Mouse (Mus musculus) adrenal gland, postnatal 14 days (tissue): ENCODE results near the gene Iglon5. TPM values are rescaled to one million over a fixed set of nuclear protein-coding genes. Genes with fewer than 3 reads are reported as not detected.
A peak's percentile ranks its signal among the peaks of the same experiment; 100 is the strongest.

Experiments
- DNase-seq: peaks from one replicate; pipeline ENCODE4 v3.0.0; 2021; ENCODE audit warnings: mixed read lengths
- long read RNA-seq, 2 experiments: library from polyadenylated mRNA; stranded (forward); transcript quantifications; one replicate each; pipeline ENCODE4 v2.0.0; 2021
- total RNA-seq: library from RNA; stranded (reverse); gene quantifications from 2 replicates; pipeline ENCODE4 v1.2.3, GENCODE M21; 2021

Gene Iglon5
- total RNA-seq: 1.9 and 2.1 TPM in 2 replicates
- long read RNA-seq, experiment 1, partial matches to known transcripts: 0 of 1 reads
- long read RNA-seq, experiment 1, other reads (novel, unspliced or antisense): 1 of 1 reads
- long read RNA-seq, experiment 2: 0 reads

DNA sequence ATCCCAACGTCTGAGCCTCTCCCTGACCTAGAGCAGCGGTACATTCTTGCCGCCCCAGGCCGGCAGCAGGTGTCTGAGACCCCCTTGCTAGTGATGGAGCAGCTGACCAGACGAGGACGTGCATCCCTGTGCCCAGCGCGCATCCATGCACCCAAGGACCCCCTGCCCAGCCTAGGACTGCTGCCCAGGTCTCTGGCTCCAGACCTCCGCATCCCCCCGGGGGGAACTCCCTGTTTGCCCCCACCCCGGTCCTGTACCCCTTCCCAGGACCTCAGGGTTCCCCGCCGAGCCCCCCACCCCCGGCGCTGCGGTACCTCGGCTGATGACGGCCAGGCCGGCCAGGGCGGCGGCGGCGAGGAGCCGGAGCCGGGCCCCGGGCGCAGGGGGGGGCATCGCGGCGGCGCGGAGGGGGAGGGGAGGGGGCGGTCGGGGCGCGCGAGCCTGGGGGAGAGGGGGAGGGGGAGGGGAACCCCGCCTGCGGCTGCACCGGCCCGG is at the start of gene Iglon5:
Gene Iglon5, minus strand, starts transcription at position 445 of the 495 bp plus-strand sequence.
- DNase-seq: no peak

DNA sequence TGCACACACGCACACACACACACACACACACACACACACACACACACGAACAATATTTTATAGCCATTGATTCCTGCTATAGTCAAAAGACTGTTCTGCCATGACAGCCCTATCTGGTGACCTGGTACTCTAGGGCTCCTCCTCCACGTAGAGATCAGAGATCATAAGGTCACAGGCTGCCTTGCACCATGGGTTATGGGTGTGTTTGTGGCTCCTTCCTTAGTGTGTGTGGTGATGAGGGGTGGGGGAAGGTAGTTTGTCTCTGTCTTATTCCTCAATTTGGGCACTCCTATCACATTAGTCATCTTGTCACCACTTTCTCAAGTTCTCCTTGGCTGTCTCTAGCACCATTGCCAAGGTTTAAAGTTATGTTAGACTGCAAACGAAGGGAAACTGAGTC is 48.6 kb upstream of the Iglon5 start:
- no peak for DNase-seq

DNA sequence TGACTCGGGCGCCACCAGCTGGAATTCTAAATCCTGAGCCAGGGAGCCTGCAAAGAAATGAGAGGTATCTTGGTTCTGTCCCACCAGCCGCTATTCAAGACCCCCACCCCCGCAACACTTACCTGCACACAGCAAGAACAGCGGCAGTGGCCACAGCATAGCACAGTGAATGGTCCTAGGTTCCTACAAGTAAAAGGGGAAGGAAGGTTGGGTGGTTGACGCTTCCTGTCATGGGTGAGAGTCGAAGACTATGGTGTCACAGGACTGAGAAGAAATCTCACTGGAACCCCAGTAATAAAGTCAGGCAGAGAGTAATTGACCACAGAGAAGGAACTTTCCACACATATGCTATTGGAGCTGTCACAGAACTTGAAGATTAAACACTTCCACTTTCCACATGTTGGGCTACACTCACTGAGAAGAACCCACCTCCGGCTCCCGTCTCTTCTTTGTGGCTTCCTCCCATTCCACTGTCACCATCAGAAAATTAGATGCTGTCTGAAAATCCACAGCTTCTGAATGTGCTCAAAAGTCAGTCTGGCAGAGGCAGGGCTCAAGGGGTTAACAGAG is 43.1 kb upstream of the Iglon5 start:
- no peak for DNase-seq

DNA sequence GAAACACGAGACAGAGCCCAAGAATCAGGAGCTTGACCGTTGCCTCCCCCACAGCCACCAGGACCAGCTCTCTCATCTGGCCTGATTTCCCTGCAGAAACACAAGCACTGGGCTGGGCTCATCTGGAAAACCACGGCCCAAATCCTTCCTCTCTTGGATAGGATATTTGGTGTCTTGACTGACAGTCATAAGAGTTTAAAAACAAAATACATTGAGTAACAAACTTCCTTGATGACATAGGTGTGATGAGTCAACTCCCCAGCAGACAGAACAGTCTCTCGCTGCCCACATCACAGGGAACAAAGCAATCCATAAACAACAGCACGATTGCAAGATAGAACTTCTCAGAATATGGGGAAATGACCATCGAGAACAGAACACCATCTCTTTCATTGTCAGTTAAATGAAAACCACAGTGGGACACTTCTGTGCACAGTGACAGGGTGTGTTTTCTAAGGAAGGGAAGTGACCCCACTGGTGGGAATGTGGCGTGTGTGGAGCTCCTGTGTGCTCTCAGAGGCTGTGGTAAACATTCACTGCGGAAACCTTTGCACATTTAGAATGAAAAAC is 40.4 kb upstream of the Iglon5 start:
- no peak for DNase-seq

DNA sequence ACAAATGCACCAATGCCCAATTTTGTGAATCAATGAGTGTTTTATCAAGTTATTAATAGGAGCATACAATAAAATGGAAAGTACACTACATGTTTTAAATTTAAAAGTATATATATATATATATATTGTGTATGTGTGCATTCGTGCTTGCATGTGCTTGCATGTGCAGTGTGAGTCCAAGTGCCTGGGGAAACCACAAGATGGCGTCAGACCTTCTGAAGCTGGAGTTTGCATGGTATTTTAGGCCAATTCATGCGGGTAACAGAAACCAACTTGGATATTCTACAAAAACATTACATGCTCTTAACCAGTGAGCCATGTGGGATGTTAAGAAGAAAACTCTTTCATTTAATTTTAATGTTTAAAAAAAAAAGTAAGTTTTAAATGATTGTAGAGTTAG is 35.4 kb upstream of the Iglon5 start:
- DNase-seq: peak; percentile 9

DNA sequence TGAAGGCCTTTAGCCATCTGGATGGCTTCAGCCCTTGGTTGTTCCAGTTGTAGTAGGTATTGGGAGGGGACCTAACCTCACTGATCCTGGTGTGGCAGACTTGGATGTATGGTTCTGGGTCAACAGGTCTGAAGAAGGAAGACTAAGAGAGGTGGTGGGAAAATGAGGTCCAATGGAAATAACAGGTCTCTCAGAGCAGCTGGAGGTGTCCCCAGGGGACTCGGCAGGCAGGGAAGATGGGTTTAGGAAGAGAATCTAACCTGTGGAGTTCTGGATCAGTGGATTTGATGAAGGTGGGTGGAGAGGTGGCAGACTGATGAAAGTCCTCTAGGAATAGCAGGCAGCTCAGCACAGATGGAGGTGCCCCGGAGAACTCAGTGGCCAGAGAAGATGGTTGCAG is 32.9 kb upstream of the Iglon5 start:
- no peak for DNase-seq

DNA sequence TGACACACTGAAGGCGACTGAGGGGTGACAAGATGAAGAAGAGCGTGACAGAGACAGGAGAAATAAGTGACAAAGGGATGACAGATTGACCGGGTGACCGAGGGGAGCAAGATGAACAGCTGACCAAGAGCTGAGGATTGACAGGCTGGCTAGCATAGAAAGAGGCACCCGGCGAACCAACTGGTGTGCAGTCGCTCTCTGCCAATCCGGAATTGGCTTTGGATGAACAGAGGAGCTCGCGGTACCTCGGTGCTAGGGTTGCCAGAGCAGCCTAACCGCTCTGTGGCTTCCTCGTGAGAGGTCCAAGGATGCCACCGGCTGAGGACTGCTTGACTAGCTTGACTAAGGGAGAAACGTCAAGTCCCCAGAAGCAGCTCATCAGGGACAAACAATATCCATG is 28.5 kb upstream of the Iglon5 start:
- DNase-seq: no peak

DNA sequence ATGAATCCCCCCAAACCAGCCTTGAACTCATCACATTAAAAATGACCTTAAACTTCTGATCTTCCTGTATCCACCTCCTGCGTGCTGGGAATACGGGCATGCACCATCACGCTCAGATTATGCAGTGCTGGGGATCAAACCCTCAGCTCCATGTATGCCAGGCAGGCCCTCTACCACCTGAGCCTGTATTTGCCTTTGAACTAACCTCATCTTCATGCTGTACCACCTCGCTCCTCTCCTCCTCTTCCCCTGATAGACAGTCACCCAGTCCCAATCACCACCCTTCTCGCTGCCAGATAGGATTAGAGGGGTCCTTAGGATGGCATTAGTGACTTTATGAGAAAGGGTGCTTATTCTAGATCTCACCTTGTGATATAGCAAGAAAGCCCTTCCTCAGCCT is 25.2 kb upstream of the Iglon5 start:
- no peak for DNase-seq

DNA sequence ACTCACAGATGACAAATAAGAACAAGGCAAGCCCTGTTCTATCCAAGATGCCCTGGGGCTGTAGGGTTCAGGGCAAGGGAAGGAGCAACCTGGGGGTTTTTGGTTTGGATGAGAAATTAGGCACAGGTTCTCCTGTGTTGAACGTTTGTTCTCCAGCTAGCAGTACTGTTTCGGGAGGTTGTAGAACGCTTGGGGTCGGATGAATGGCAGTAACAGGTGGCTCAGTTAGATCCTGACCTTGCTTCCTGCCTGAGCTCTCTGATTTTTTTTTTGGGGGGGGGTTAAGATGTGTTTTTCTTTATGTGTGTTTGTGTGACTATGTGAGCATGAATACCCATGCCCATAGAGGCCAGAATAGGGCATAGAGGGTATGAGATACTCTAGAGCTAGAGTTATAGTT is 22.6 kb upstream of the Iglon5 start:
- no peak for DNase-seq

DNA sequence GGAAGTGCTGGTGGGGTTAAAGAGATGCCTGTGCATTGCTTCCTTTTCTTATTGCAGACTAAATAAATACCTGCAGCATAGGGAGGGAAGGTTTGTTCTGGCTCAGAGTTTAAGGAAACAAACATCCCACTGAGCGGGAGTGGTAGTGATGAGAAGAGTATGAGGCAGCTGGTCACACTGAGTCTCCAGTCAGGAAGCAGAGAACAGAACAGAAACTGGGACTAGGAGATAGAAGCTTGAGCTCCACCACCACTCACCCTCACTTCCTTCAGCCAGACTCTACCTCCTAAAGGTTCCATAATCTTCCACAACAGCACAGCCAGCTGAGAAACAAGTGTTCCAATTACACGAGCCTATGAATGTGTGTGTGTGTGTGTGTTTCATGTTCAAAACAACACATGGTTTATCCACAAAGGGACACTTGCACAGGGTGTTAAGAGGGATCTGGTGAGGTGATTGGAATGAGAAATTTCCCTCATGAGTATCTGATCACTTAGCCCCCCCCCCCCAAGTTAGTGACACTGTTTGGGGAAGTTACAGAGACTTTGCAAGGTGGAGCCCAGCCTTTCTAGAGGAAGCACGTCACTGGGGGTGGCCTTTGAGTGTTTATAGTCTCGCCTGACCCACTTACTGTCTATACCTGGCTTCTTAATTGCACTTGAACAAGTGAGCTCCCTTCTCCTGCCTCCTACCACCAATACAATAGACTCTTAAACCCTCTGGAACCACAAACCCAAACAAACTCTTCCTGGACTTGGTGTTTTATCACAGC is 22.0 kb upstream of the Iglon5 start:
- no peak for DNase-seq

DNA sequence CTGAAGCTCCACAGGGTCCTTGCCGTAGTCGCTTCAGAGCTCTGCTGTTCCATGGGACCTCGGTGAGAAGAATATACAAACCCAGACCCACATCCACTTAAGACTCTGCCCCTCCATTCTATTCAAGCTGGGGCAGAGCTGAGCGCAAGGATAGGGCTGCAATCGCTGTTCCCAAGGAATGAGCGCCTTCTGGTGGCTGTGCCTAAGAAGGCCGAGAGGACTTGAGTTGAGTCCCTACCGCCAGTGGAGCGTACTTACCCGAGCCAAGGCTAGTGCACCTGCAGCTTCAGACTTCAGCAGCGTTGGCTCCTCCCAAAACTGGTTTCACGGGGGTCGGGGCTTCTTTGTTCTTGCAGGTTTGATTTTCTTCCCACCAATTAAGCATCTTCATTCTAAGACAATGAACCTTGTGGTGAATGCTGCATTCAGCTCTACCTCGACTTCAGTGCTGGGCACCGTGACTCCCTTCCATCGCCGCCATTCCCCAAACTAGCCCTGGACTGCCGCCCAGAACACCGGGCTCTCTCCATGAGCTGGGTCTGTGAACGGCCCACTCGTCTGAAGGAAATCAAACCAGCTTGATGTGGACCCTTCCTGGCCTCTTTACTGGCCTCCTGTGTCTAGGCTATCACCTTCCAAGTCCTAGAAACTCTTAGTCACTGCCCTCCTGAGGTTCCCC is 5.6 kb upstream of the Iglon5 start:
- peak; percentile 67 for DNase-seq

DNA sequence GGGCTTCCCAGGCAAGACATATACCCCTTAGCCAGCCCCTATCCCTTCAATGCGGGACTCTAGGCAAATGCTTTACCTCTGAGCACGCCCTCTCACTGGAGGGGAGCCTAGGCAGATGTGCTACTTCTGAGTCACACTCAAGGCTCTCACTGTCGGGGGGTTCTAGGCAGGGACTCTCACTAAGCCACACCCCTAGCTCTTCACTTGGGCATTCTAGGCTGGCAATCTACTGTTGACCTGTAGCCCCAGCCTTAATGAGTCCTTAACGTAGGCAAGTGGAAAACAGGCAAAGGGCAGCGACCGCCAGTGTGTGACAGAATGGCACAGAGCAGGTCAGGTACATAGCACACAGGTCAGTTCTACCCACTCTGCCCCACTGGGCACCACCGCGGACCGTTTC is 986 bp upstream of the Iglon5 start:
- DNase-seq: no peak

DNA sequence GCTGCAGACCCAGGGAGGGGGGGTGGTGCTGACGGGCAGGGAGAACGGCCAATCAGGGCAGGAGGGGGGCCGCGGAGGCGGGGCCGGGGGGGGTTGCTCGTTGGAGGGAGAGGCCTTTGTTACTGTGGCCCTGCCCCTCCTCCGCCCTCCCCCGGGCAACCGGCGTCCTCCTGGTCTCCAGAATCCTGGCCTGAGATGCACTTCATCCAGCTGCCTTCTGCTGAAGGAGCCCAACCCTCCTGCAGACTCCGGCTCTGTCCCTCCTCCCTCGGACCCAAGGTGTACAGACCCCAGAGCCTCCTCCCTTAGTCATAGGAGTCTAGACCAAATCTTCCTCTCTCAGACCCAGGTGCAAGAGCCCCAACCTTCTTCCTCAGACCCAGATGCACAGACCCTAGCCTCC is 308 bp upstream of the Iglon5 start:
- DNase-seq: peak; percentile 74

DNA sequence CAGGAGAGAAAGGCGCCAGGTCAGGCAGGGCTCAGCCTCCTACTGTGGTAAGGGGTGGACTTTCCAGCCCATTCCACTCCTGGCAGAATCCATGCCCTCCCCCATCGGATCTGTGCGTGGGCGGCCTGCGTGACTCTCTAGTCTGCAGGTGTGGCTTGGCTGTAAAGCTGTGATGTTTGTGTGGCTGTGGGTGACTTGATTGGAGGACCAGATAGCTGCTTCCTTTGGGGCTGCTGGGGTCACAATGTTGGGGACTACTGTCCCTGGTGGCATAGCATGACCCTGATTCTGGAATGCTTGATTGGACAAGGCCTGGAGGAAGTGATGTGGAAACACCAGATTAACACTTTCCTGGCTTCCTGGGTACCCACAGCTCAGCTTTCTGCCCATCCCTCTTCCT is 1.2 kb downstream of the Iglon5 start:
- no peak for DNase-seq

DNA sequence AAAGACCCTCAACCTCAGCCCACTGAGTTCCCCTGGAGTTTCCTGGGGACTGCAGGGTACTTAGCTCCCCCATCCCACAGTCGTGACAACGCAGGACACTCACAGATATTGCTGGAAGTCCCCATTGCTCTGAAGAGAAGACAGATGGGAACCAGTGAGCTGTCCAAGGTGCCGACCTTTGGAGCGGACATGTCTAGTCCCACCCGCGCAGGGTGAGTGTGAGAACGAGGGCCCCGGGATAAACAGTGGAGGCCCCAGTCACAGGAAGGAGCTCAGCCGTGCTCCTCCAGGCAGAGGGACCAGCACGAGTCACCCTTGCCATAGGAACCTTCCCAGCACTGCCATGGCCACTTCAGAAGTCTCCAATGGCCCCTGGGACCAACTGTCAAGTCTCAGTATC is 6.6 kb downstream of the Iglon5 start:
- peak; percentile 61 for DNase-seq

DNA sequence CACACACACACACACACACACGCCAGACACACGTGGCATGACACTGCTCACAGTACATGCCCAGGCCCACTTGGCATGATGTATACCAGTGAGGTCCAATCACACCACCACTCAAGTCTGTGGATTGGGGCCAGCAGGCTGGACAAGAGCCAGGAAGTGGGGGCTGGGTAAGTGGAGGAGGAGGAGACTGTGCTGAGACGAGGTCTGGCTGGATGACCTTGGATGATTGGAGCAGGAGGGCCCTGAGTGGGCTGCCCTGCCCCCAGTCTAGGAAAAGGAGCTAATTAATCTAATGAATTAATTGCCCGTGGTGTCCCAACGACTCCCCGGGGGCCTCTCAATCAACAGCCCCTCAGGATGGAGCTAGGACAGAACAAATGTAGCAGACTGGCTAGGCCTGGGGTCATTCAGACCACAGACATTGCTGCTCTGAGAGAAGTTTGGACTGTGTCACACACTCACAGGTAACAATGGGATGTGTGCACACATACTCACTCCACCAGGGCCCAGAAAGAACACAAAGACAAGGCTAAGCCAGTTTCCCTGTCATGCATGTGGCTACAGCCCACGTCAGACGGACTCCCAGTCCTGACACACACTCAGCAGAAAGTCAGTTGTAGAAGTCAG is 7.7 kb downstream of the Iglon5 start:
- peak; percentile 57 for DNase-seq

DNA sequence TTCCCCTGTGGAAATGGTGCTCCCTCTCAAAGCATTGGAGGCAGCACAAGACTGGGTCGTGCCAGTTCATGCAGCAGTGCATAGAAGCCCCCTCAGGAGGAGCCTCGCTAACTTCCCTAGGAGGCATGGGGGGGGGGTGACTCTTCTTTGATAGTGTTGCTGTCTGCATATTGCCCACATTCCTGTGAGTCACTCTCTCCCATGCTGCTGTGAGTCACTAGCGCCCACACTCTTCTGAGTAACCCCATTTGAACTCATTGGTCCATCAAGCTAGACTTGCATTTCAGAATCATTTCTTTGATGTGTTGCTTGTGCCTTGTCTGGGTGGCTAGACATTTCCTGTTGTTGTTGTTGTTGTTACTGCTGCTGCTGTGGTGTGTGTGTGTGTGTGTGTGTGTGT is 8.7 kb downstream of the Iglon5 start:
- no peak for DNase-seq

DNA sequence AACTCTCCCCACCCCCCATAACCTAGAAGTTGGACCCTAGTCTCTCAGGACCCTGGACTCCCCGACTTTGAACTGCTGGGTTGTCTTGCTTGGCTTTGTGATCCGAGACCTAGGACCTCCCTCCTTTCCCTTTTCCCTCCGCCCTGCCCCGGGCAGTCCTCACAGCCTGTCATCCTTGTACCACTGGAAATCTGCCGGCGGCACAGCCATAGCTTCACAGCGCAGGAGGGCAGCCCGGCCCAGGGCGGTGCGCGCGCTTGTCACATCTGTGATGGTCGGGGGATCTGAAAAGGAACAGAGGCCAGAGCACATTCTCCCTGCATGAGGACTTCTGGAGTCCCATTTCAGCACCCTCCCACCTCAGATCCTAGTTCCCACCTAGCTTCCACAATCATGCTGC is 13.5 kb downstream of the Iglon5 start:
- no peak for DNase-seq

DNA sequence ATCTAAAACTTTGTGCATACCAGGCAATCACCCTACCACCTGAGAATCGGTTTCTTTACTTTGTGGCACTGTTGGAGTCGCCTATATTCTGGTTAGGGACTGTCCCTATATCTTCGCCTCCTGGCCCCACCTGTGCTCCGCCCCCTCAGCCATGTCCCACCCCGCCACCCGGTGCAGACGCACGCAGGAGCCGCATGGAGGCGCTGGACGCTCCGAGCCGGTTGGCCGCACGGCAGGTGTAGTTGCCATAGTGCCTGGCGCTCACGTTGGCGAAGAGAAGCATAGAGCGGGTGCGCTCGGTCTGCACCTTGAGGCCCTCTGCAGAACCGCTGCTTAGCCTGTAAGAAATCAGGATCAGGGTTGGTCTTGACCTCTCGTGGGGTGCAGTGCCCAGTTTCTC is 14.2 kb downstream of the Iglon5 start:
- DNase-seq: peak; percentile 56

DNA sequence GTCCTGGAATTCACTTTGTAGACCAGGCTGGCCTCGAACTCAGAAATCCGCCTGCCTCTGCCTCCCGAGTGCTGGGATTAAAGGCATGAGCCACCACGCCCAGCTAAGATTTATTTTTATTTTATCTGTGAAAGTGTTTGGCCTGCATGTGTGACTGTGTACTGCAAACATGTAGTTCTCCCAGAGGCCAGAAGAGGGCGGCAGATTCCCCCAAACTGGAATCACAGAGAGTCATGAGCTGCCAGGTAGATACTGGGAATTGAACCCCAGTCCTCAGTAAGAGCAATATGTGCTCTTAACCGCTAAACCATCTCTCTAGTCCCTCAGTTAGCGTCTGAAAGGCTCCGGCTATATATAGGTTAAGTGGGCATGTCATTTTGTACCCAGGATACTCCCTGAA is 19.5 kb downstream of the Iglon5 start:
- DNase-seq: peak; percentile 52

DNA sequence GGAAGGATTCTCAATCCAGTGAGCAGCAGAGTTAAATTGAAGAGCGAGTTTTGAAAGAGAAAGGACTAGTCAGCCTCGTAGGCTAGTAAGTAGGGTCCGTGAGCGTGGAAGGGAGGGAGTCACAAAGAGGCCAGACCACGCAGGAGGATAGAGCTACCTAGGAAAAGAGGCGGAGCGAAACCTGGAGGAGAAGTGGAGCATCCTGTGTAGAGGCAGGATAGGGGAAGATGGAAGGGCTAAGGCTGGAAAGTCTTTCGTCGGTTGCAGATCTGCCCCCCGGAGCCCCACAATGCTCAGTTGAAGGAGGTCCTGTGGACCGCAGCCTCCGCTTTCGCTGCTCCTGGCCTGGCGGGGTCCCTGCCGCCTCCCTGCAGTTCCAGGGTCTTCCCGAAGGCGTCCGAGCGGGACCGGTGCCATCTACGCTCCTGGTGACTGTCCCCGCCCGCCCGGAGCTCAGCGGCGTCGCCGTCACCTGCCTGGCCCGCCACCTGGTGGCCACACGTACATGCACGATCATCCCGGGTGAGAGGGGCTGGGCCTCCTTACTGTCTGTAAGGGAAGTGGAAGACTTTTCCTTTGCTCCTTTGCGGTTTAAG is 23.7 kb downstream of the Iglon5 start:
- DNase-seq: peak; percentile 95
